Mouse (Mus musculus): ENCODE data around the gene Cirbp. TPM values are rescaled to one million over a fixed set of nuclear protein-coding genes. Genes with fewer than 3 reads are reported as not detected.

The Cirbp gene
- polyA plus RNA-seq, 1 experiment from 2014 or later: 398 TPM

DNA sequence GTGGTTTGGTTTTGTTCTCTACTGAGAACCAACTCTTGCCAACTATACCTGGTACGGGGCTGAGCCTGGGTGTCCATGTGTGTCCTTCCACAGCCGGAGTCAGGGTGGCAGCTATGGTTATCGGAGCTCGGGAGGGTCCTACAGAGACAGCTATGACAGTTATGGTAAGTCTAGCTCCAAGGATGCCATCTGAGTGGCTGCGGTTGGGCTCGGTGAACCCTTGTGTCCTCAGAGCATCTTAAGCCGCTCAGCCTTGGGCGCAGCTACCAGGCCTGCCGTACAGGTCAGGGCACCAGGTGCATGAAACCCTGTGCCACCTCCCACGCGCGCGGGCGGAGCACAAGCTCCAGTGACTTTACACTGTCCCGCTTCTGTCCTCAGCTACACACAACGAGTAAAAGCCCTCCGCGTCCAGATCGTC is 4.8 kb downstream of the Cirbp start:
- ATAC-seq: no peak
- H3K4me3 ChIP-seq (ENCODE audit: low read depth, low read length): no peak overlapping the region
- WGBS: 95% methylated on average over 19 of the region's 19 CpGs
- H3K27me3 ChIP-seq (ENCODE audit: control insufficient read depth, insufficient read depth, low read depth, low read length): no peaks in the 10 kb centered on the region
- no peak overlapping the region for H3K9ac ChIP-seq (ENCODE audit: low read depth, low read length)
- H3K27ac ChIP-seq (ENCODE audit: low read length): no peak overlapping the region
- no peaks in the 10 kb centered on the region for H3K9me3 ChIP-seq (replicated peaks; ENCODE audit: control insufficient read depth, low read length, poor library complexity, severe bottlenecking)
- H3K4me2 ChIP-seq (ENCODE audit: low read length): no peak overlapping the region
- H3K36me3 ChIP-seq (ENCODE audit: control insufficient read depth, insufficient read depth, low read length): peaks cover 19% of the 10 kb centered on the region
- H3K4me1 ChIP-seq (ENCODE audit: control insufficient read depth, insufficient read depth, low read length): peaks cover 40% of the 10 kb centered on the region

DNA sequence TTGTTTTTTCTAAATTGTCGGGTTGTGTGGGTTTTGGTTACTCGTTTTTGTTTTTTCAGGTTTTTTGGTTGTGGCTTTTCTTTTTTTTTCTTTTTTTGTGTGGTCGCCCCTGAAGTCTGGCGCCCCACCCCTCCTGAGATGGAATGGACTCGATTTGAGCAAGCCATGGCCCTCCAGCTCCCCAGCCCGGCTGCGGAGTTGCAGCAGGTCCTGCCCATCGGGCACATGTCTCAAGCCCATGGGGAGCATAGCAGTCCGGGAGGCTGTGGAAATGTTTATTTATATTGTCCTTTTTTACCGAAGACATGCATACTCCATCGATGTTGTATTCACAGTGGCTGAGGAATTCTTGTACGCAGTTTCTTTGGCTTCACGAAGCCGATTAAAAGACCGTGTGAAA is 5.5 kb downstream of the Cirbp start:
- peaks cover 19% of the 10 kb centered on the region for H3K36me3 ChIP-seq (ENCODE audit: control insufficient read depth, insufficient read depth, low read length)
- no peaks in the 10 kb centered on the region for H3K27me3 ChIP-seq (ENCODE audit: control insufficient read depth, insufficient read depth, low read depth, low read length)
- H3K9ac ChIP-seq (ENCODE audit: low read depth, low read length): no peak overlapping the region
- 88% methylated on average over 15 of the region's 15 CpGs for WGBS
- ATAC-seq: no peak
- no peak overlapping the region for H3K4me3 ChIP-seq (ENCODE audit: low read depth, low read length)
- no peaks in the 10 kb centered on the region for H3K9me3 ChIP-seq (replicated peaks; ENCODE audit: control insufficient read depth, low read length, poor library complexity, severe bottlenecking)
- peaks cover 36% of the 10 kb centered on the region for H3K4me1 ChIP-seq (ENCODE audit: control insufficient read depth, insufficient read depth, low read length)
- H3K27ac ChIP-seq (ENCODE audit: low read length): no peak overlapping the region
- H3K4me2 ChIP-seq (ENCODE audit: low read length): no peak overlapping the region

DNA sequence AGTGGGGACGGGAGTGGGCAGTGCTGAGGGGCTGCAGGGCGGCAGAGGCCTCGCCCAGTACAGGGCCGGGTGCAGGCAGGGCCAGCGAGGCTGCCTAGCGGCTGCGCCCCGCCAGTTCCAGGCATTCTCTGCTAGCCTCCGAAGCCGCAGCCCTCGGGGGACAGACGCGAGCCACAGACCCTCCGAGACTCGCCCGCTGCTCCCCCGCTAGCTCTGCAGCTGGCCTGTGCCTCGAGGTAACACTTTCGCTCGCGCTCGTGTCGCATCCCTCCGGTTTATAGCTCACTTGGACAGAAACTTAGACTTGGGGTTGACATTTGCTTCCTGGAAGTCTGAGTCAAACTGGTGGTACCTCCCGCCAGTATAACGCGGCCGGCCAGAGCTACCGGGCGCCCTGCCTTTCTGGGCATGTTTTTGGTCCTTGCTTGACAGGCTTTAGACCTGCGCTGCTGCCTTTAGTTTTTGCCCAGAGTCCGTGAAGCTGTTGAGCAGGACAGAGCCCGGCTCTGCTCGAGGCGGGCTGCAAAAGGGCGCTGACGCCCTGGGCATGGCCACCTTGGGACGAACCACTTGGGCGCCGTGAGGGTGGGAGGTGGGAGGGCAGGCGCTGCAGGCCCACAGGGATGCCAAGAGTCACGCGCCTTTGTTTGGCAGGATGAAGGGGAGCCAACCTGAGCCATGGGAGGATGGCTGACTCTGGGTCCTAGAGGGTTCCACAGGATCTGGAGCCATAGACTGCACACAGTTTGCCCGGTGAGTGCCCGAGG is 6.2 kb downstream of the Cirbp start:
- Histone ChIP-seq H3K36me3 (ENCODE audit: control insufficient read depth, insufficient read depth, low read length) (peaks cover 19% of the 10 kb centered on the region), H3K4me2 (ENCODE audit: low read length) (peak overlapping the region; percentile 63), H3K4me3 (ENCODE audit: low read depth, low read length) (no peak overlapping the region), H3K27ac (ENCODE audit: low read length) (peak overlapping the region; percentile 84), H3K9me3 (replicated peaks; ENCODE audit: control insufficient read depth, low read length, poor library complexity, severe bottlenecking) (no peaks in the 10 kb centered on the region), H3K27me3 (ENCODE audit: control insufficient read depth, insufficient read depth, low read depth, low read length) (no peaks in the 10 kb centered on the region), H3K4me1 (ENCODE audit: control insufficient read depth, insufficient read depth, low read length) (peaks cover 33% of the 10 kb centered on the region), H3K9ac (ENCODE audit: low read depth, low read length) (peak overlapping the region; percentile 65)
- 83% methylated on average over 45 of the region's 45 CpGs for WGBS
- no peak for ATAC-seq

DNA sequence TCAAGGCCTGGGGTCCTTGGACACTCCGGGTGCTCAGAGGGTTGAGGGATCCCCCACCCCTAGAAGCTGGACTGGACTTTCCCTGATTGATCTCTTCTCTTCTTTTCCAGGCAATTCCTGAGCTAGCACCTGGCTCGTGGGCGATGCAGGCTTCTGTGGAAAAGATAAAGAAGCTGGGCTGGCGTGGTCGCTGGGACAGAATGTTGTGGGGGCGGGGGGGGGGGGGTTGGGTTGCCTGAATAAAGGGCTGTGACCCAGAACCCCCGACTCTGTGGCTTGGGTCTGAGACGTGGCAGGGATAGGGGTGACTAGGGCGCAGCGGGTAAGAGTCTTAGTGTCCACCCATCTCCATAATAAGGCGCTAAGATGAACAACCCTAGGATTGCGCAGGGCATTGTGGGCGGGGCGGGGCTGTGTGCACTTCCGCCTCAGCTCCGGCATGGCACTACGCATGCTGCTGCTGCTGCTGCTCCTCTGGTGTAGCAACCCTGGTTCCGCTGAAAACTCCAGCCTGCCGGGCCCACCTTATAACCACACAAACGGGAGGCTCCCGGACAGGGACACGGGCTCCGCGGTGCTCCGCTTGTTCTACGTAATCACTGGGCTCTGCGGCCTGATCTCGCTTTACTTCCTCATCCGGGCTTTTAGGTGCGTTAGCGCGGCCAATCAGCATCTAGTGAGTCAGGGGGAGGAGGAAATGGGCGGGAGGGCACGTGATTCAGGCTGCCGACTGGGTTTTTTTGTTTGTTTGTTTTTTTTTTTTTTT is 6.9 kb downstream of the Cirbp start, which contains the start of gene 1600002K03Rik:
Gene 1600002K03Rik, plus strand, starts transcription at position 418 of the 766 bp plus-strand sequence.
- Histone ChIP-seq H3K27me3 (ENCODE audit: control insufficient read depth, insufficient read depth, low read depth, low read length) (no peaks in the 10 kb centered on the region), H3K9ac (ENCODE audit: low read depth, low read length) (peak within 1 kb of the TSS; percentile 65), H3K27ac (ENCODE audit: low read length) (peak within 1 kb of the TSS; percentile 84), H3K36me3 (ENCODE audit: control insufficient read depth, insufficient read depth, low read length) (peaks cover 19% of the 10 kb centered on the region), H3K4me1 (ENCODE audit: control insufficient read depth, insufficient read depth, low read length) (peaks cover 30% of the 10 kb centered on the region), H3K9me3 (replicated peaks; ENCODE audit: control insufficient read depth, low read length, poor library complexity, severe bottlenecking) (no peaks in the 10 kb centered on the region), H3K4me2 (ENCODE audit: low read length) (peak within 1 kb of the TSS; percentile 63), H3K4me3 (ENCODE audit: low read depth, low read length) (peak within 1 kb of the TSS; percentile 46)
- ATAC-seq: peak; percentile 72
- 9% methylated on average over 35 of the region's 35 CpGs for WGBS

DNA sequence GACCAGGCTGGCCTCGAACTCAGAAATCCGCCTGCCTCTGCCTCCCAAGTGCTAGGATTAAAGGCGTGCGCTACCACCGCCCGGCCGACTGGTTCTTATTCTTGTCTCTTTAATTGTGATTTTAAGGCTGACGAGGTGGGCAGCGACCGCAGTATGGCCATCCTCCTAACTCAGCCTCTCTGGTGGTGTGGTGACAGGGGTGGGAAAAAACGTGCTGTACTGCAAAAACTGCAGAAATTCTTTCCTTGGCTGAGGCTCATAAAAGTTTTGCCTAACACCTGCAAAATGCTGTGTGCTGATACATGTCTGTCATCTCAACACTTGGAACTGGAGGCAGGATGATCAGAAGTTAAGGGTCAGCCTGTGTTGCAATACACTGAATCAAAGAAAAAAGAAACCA is 7.6 kb downstream of the Cirbp start:
- Histone ChIP-seq H3K27ac (ENCODE audit: low read length) (peak overlapping the region; percentile 84), H3K36me3 (ENCODE audit: control insufficient read depth, insufficient read depth, low read length) (peaks cover 19% of the 10 kb centered on the region), H3K4me1 (ENCODE audit: control insufficient read depth, insufficient read depth, low read length) (peaks cover 32% of the 10 kb centered on the region), H3K4me2 (ENCODE audit: low read length) (peak overlapping the region; percentile 63), H3K4me3 (ENCODE audit: low read depth, low read length) (peak overlapping the region; percentile 46), H3K9me3 (replicated peaks; ENCODE audit: control insufficient read depth, low read length, poor library complexity, severe bottlenecking) (no peaks in the 10 kb centered on the region), H3K9ac (ENCODE audit: low read depth, low read length) (peak overlapping the region; percentile 62), H3K27me3 (ENCODE audit: control insufficient read depth, insufficient read depth, low read depth, low read length) (no peaks in the 10 kb centered on the region)
- 14% methylated on average over 11 of the region's 11 CpGs for WGBS
- ATAC-seq: no peak

DNA sequence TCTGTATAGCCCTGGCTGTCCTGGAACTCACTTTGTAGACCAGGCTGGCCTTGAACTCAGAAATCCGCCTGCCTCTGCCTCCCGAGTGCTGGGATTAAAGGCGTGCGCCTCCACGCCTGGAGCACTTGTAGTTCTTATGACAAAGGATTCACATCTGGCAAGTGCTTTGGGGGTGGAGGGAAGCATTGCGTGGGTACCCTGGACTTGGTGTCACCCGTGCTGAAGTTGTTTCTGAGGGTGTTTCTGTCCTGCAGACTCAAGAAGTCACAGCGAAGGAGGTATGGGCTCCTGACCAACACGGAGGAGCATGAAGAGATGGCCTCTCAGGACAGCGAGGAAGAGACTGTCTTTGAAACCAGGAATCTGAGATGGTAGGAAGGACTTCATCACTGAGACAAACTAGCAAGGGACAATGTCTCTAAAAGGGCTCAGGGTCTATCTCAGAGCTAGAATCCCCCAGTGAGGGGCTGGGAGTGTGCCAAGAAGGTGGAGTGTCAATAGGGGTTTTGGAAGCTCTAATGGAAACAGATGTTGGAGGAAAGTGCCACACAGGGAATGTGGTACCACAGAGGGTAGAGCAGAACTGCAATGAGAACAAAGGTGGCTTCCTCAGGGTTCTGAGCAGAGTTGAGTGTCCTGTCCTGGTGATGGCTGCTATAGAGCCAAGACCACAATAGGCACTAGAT is 8.3 kb downstream of the Cirbp start:
- WGBS: 86% methylated on average over 10 of the region's 10 CpGs
- no peaks in the 10 kb centered on the region for H3K27me3 ChIP-seq (ENCODE audit: control insufficient read depth, insufficient read depth, low read depth, low read length)
- no peak overlapping the region for H3K27ac ChIP-seq (ENCODE audit: low read length)
- peaks cover 25% of the 10 kb centered on the region for H3K4me1 ChIP-seq (ENCODE audit: control insufficient read depth, insufficient read depth, low read length)
- H3K36me3 ChIP-seq (ENCODE audit: control insufficient read depth, insufficient read depth, low read length): peaks cover 19% of the 10 kb centered on the region
- no peak overlapping the region for H3K4me2 ChIP-seq (ENCODE audit: low read length)
- H3K9me3 ChIP-seq (replicated peaks; ENCODE audit: control insufficient read depth, low read length, poor library complexity, severe bottlenecking): no peaks in the 10 kb centered on the region
- ATAC-seq: no peak
- 0 out of 2 replicates have a peak overlapping the region, but pooled peaks have one; percentile 32 for H3K9ac ChIP-seq (ENCODE audit: low read depth, low read length)
- no peak overlapping the region for H3K4me3 ChIP-seq (ENCODE audit: low read depth, low read length)

DNA sequence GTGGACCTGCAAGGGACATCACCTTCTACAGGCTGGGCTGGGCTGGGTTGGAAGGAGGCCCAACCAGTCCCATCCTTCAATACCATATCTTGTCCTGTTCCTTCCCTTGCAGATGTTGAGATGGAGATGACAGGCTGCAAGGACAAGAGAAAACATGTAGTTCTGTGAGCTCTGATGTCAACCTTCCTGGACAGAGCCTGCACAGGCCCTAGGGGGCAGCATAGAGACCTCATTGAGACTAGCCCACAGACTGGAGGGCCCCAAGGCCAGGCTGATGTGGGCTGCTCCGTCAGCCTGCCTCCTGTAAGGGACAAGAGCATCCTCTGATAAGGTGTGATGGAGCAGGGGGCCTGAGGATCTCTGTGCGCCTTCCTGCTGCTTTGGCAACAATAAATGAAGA is 8.9 kb downstream of the Cirbp start:
- peaks cover 20% of the 10 kb centered on the region for H3K4me1 ChIP-seq (ENCODE audit: control insufficient read depth, insufficient read depth, low read length)
- no peaks in the 10 kb centered on the region for H3K9me3 ChIP-seq (replicated peaks; ENCODE audit: control insufficient read depth, low read length, poor library complexity, severe bottlenecking)
- peaks cover 19% of the 10 kb centered on the region for H3K36me3 ChIP-seq (ENCODE audit: control insufficient read depth, insufficient read depth, low read length)
- H3K4me3 ChIP-seq (ENCODE audit: low read depth, low read length): no peak overlapping the region
- H3K27ac ChIP-seq (ENCODE audit: low read length): no peak overlapping the region
- no peaks in the 10 kb centered on the region for H3K27me3 ChIP-seq (ENCODE audit: control insufficient read depth, insufficient read depth, low read depth, low read length)
- 0 out of 2 replicates have a peak overlapping the region, but pooled peaks have one; percentile 32 for H3K9ac ChIP-seq (ENCODE audit: low read depth, low read length)
- 38% methylated on average over 2 of the region's 2 CpGs for WGBS
- H3K4me2 ChIP-seq (ENCODE audit: low read length): no peak overlapping the region
- ATAC-seq: no peak

DNA sequence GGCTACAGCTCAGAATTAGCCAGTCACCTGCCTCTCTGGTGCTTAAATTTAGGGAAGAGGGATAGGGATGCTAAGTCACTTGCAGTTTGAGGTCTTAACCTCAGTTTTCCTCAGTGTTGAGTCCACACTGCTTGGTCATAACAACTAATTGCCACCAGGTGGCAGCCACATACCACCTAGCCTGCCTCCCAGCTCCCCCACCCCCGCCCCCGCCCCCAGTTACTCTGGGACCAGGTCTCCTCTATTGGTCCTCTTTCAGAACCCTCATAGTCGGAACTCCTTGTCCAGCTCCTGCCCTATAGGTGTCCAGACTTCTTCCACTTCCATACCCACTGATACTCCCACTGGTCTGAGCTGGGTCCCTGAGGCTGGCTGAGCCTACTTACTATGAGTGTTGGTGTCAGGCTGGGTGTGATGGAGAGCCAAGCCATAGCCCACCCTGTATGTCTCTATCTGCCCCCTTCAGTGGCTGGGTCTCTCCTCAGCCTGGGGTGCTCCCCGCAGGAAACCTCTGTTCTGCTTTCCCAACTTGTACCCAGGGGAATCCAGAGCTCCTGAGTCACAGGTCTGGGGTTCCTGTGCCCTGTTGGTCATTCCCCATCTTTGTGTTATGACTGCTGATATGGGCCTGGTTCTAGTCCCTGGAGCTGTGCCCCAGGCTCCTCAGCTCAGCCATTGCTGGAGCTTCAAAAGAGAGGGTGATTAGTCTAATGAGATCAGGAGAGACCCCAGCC is 9.9 kb downstream of the Cirbp start:
- 0 out of 2 replicates have a peak overlapping the region, but pooled peaks have one; percentile 12 for H3K4me2 ChIP-seq (ENCODE audit: low read length)
- H3K9me3 ChIP-seq (replicated peaks; ENCODE audit: control insufficient read depth, low read length, poor library complexity, severe bottlenecking): no peaks in the 10 kb centered on the region
- H3K4me3 ChIP-seq (ENCODE audit: low read depth, low read length): no peak overlapping the region
- peaks cover 17% of the 10 kb centered on the region for H3K4me1 ChIP-seq (ENCODE audit: control insufficient read depth, insufficient read depth, low read length)
- no peak for ATAC-seq
- no peak overlapping the region for H3K27ac ChIP-seq (ENCODE audit: low read length)
- WGBS: 20% methylated on average over 4 of the region's 4 CpGs
- peak overlapping the region; percentile 38; the same call in 1 of the 2 replicates for H3K9ac ChIP-seq (ENCODE audit: low read depth, low read length)
- no peaks in the 10 kb centered on the region for H3K27me3 ChIP-seq (ENCODE audit: control insufficient read depth, insufficient read depth, low read depth, low read length)
- peaks cover 14% of the 10 kb centered on the region for H3K36me3 ChIP-seq (ENCODE audit: control insufficient read depth, insufficient read depth, low read length)

Measured in midbrain, embryonic 16.5 days (tissue).